Mouse (Mus musculus): Measurements from ENCODE around the gene Ccdc14. TPM values are rescaled to one million over a fixed set of nuclear protein-coding genes. Genes with fewer than 3 reads are reported as not detected.

Gene Ccdc14
- total RNA-seq (2023), result 2.7 TPM

GRCm38 (mm10) chr16:34690334-34691144 lies at the start of gene Ccdc14:
Ccdc14 (plus strand) TSS chr16:34690616.

GRCm38 (mm10) chr16:34649621-34650020 lies 40.8 kb upstream of the Ccdc14 start, which contains the start of gene Ropn1:
Ropn1 (plus strand) TSS chr16:34649921.

GRCm38 (mm10) chr16:34745065-34745585 lies 54.7 kb downstream of the Ccdc14 start, which contains the start of gene Mylk:
Mylk (plus strand) TSS chr16:34745210.

Other genes starting within 250 kb of the Ccdc14 start
- 0.32 TPM for gene Kalrn, start 117.1 kb upstream of the Ccdc14 start, total RNA-seq (2023)
- gene Ropn1, start 40.7 kb upstream of the Ccdc14 start, total RNA-seq (2023), result not detected
- gene Mylk, start 54.6 kb downstream of the Ccdc14 start, total RNA-seq (2023), result 0.26 TPM